Mouse (Mus musculus) midbrain, embryonic 16.5 days (tissue): Measurements from ENCODE around the gene Arfip1. TPM values are rescaled to one million over a fixed set of nuclear protein-coding genes. Genes with fewer than 3 reads are reported as not detected.

Experiments used
- ATAC-seq: fragments of 200-750 bp; cut with Nextera tagmentation; 2 replicates; pipeline ENCODE4 v1.8.0; 2017; ENCODE audit warnings: moderate TSS enrichment
- H3K27ac ChIP-seq: fragments of 300-500 bp; sonication (generic); 2 replicates; pipeline ENCODE4 v1.5.1; 2014; ENCODE audit warnings: mild to moderate bottlenecking, low read length, mixed read lengths
- H3K27me3 ChIP-seq: fragments of 300-500 bp; sonication (generic); 2 replicates; pipeline ENCODE4 v1.6.1; 2014; ENCODE audit warnings: low read depth, low read length, mixed read lengths; ENCODE audit not compliant: control insufficient read depth, insufficient read depth
- H3K36me3 ChIP-seq: fragments of 300-500 bp; sonication (generic); 2 replicates; pipeline ENCODE4 v1.6.1; 2014; ENCODE audit warnings: mild to moderate bottlenecking, low read length, moderate library complexity, mixed read lengths; ENCODE audit not compliant: control insufficient read depth, insufficient read depth
- H3K4me1 ChIP-seq: fragments of 300-500 bp; sonication (generic); 2 replicates; pipeline ENCODE4 v1.6.1; 2014; ENCODE audit warnings: mild to moderate bottlenecking, low read length, mixed read lengths; ENCODE audit not compliant: control insufficient read depth, insufficient read depth
- H3K4me2 ChIP-seq: fragments of 300-500 bp; sonication (generic); 2 replicates; pipeline ENCODE4 v1.6.1; 2014; ENCODE audit warnings: mild to moderate bottlenecking, low read length, mixed read lengths
- H3K4me3 ChIP-seq: fragments of 300-500 bp; sonication (generic); 2 replicates; pipeline ENCODE4 v1.5.1; 2014; ENCODE audit warnings: low read depth, mild to moderate bottlenecking, low read length, moderate library complexity, mixed read lengths
- H3K9ac ChIP-seq: fragments of 300-500 bp; sonication (generic); 2 replicates; pipeline ENCODE4 v1.6.1; 2014; ENCODE audit warnings: low read depth, low read length, mixed read lengths
- H3K9me3 ChIP-seq: fragments of 300-500 bp; sonication (generic); replicated peaks from 2 replicates; pipeline ENCODE4 v1.6.1; 2014; ENCODE audit warnings: mild to moderate bottlenecking, low read length, mixed read lengths; ENCODE audit not compliant: control insufficient read depth, poor library complexity, severe bottlenecking
- WGBS: fragments of 180-500 bp; shearing (Covaris S2); extraction: QIAGEN DNeasy Blood & Tissue Kit; methylation state at CpG from one replicate; pipeline ENCODE4 v1.1.7; 2014; 5-methylcytosine and 5-hydroxymethylcytosine counted together
- polyA plus RNA-seq: library from polyadenylated mRNA; unstranded; fragments of >200 nt; fragmentation: Nextera tagmentation; extraction: Ambion mirVana; gene quantifications from 2 replicates; pipeline ENCODE4 v1.2.1, GENCODE M21; 2015

Arfip1 gene
- polyA plus RNA-seq, 1 experiment from 2014 or later = 22.1 TPM

DNA sequence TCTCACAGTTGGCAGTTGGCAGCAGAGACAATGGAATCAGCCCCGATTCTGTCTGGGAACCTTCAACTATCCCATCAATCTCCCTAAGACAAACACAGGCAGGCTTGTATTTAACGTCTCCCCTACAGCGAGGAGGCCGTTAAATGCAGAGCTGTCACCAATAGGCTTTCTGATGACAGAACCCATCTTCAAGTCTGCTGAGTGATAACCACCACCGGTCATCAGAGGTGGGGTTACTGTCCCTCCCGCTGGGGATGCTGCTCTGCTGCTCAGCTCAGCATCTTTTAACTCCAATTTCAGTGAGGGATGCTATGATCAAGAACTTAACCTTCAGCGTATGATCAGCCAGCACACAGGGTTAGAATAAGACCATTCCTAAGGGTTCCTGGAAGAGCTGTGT, 104.2 kb downstream of the Arfip1 start:
- no peak overlapping the region for H3K9ac ChIP-seq
- 10% methylated on average over 7 of the region's 7 CpGs for WGBS
- peak overlapping the region; percentile 94 for H3K4me2 ChIP-seq
- no peaks in the 10 kb centered on the region for H3K36me3 ChIP-seq
- no peak overlapping the region; the same call in 1 of the 2 replicates for H3K4me3 ChIP-seq
- no peaks in the 10 kb centered on the region for H3K9me3 ChIP-seq
- H3K4me1 ChIP-seq = peaks cover 20% of the 10 kb centered on the region
- H3K27ac ChIP-seq = no peak overlapping the region
- no peak for ATAC-seq
- peaks cover 29% of the 10 kb centered on the region for H3K27me3 ChIP-seq

DNA sequence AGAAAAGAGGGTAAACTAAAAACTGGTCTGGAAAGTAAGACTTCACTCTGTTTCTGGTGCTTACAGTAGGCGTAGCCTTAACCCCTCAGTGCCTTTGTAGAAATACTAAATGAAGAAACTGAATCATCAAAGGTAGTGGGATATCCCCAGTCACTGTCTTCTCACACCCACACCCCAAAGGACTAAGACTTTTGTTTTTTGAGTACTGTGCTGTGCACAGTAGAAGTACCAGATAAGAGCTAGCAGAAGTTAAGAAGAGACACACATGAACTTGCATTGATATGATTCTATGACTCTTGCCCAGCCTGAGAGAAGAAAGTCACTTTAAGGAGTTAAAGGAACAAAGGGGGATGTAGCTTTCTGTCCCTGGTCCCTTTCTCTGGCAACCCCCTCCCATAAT, 104.9 kb downstream of the Arfip1 start:
- no peak overlapping the region for H3K4me3 ChIP-seq
- H3K36me3 ChIP-seq = no peaks in the 10 kb centered on the region
- ATAC-seq = no peak
- H3K27ac ChIP-seq = no peak overlapping the region
- no peak overlapping the region for H3K9ac ChIP-seq
- H3K27me3 ChIP-seq = peaks cover 26% of the 10 kb centered on the region
- H3K9me3 ChIP-seq = no peaks in the 10 kb centered on the region
- 86% methylated on average over 1 of the region's 1 CpGs for WGBS
- H3K4me1 ChIP-seq = peaks cover 23% of the 10 kb centered on the region
- no peak overlapping the region for H3K4me2 ChIP-seq

DNA sequence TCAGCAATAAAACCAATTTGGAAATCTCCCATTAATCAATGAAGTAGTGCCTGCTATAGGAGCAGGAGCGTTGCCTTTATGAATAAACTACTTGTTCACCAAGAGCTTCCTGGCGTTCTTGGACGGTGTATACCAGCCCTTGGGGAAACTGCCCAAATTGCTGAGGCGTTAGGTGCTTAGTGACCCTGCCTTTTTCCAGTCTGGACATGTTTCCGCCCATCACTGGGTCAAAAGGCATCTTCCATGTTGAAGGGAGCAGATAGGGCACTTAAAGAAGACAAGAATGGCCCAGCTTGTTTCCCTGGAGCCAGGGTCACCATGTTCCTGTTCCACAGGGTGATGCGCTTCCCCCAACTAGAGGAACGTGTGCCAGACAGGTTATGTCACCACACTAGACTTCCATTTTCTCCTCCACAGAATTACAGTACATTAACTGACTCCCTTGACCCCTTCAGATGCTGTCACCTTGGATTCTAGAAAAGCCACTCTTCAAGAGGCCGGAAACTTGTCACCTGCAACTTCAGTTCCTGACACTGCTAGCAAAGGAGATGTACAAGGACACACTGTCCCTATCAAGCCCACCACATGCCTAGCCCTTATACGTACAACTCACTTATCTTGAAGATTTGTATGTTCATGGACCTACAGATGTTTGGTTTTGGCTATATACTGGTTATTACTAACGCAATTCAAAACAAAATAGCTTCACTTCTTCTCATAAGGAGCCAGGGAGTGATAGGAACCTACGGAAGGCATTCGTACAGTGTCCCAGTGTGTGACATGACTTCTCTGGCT, 107.2 kb downstream of the Arfip1 start:
- 92% methylated on average over 12 of the region's 12 CpGs for WGBS

DNA sequence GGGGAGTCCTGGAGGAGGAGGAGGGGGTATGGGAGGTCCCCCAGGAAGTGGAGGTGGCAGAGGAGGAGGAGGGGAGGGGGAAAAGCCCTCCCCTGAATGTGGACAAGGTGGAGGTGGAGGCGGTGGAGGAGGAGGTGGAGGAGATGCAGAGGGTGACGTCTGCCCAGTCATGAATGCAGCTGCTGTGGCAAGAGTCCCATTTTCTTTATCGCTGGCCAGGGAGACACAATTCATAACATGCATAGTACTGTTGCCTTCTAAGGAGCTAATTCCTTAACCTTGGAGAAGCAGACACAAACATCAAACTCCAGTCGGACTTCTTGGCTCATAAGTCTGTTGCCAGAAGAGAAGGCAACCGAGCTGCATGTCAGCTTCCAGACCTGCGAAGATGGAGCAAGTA, 108.0 kb downstream of the Arfip1 start:
- no peak overlapping the region for H3K4me2 ChIP-seq
- H3K36me3 ChIP-seq = 0 out of 2 replicates have a peak, but pooled peaks cover 2% of the 10 kb centered on the region
- no peak for ATAC-seq
- WGBS = 90% methylated on average over 6 of the region's 6 CpGs
- H3K27me3 ChIP-seq = peaks cover 16% of the 10 kb centered on the region
- H3K4me1 ChIP-seq = peaks cover 18% of the 10 kb centered on the region
- H3K27ac ChIP-seq = no peak overlapping the region
- no peak overlapping the region for H3K4me3 ChIP-seq
- no peak overlapping the region for H3K9ac ChIP-seq
- H3K9me3 ChIP-seq = no peaks in the 10 kb centered on the region

More for the DNA sequence above, 107.2 kb downstream of the Arfip1 start:
- H3K4me1 ChIP-seq = peaks cover 20% of the 10 kb centered on the region
- H3K9ac ChIP-seq = no peak overlapping the region
- peaks cover 16% of the 10 kb centered on the region for H3K27me3 ChIP-seq
- no peak overlapping the region for H3K4me2 ChIP-seq
- no peak overlapping the region for H3K27ac ChIP-seq
- H3K4me3 ChIP-seq = no peak overlapping the region
- H3K36me3 ChIP-seq = no peaks in the 10 kb centered on the region
- no peak for ATAC-seq
- H3K9me3 ChIP-seq = no peaks in the 10 kb centered on the region

DNA sequence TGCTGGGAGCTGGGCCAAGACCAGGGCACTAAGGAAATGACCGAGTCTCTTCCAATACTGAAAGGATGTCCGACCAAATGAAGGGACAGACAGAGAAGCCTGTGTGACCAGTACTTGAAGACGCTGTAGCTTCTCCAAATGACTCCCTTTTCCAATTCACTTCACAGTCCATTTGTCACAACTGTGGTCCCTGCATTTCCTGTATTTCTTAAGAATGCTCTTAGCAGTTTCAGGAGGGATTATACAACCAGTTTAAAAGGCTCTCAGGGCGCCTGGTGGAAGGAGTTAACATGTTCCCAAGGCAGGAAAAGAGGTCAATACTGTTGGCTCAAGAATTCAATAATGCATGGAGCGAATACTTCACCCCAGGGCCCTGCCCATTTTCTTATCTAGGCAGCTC, 109.5 kb downstream of the Arfip1 start:
- ATAC-seq = no peak
- H3K9me3 ChIP-seq = no peaks in the 10 kb centered on the region
- H3K9ac ChIP-seq = no peak overlapping the region
- H3K4me2 ChIP-seq = no peak overlapping the region
- 0 out of 2 replicates have a peak, but pooled peaks cover 2% of the 10 kb centered on the region for H3K36me3 ChIP-seq
- peaks cover 10% of the 10 kb centered on the region for H3K27me3 ChIP-seq
- no peak overlapping the region for H3K4me3 ChIP-seq
- no peak overlapping the region for H3K27ac ChIP-seq
- peaks cover 6% of the 10 kb centered on the region; the same call in 1 of the 2 replicates for H3K4me1 ChIP-seq
- WGBS = 66% methylated on average over 5 of the region's 5 CpGs

DNA sequence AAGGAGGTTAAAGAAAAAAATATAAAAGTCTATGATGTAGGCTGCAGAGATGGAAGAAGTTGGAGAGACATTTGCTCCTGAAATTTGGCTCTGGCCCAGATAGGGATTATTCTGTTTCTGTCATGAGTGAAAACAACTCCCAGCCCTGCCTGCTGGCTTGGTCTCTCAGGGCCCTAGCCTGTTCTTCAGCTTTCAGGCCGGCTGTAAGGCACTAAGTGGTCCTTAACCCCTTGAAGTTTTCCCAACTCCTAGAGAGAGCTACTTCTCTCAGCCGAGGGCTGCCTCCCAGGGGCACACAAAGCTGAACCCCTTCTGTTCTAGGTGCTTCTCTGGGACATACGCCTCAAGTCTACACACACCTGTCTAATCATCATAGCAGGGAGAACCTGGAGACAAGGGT, 109.9 kb downstream of the Arfip1 start:
- H3K36me3 ChIP-seq = 0 out of 2 replicates have a peak, but pooled peaks cover 2% of the 10 kb centered on the region
- WGBS = 50% methylated on average over 3 of the region's 3 CpGs
- ATAC-seq = 0 out of 2 replicates have a peak, but pooled peaks have one; percentile 34

DNA sequence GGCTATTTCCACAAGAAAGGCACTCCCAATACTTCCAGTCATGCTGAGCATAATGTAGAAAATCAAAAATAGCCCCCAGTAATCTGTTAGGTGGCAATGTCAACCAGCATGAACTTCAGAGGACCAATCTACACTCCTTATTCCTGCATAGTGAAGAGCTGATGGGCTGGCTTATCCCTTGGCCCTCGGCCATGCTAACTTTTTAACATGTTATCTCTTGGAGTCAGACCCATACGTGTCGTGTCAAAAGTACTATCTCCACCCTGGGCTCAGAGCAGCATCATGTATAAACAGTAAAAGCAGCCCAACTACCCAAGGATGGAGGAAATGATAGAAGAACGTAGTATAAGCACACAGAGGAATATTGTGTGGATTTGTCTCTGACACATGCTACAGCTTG, 111.3 kb downstream of the Arfip1 start:
- Histone ChIP-seq H3K36me3 (0 out of 2 replicates have a peak, but pooled peaks cover 2% of the 10 kb centered on the region), H3K27me3 (no peaks in the 10 kb centered on the region; the same call in 1 of the 2 replicates), H3K9me3 (no peaks in the 10 kb centered on the region), H3K9ac (no peak overlapping the region), H3K4me3 (no peak overlapping the region), H3K27ac (no peak overlapping the region), H3K4me2 (no peak overlapping the region), H3K4me1 (peaks cover 6% of the 10 kb centered on the region; the same call in 1 of the 2 replicates)
- 89% methylated on average over 4 of the region's 4 CpGs for WGBS
- ATAC-seq = no peak

More for the DNA sequence above, 109.9 kb downstream of the Arfip1 start:
- Histone ChIP-seq H3K9me3 (no peaks in the 10 kb centered on the region), H3K4me3 (no peak overlapping the region), H3K4me1 (peaks cover 6% of the 10 kb centered on the region; the same call in 1 of the 2 replicates), H3K27me3 (peaks cover 5% of the 10 kb centered on the region), H3K4me2 (no peak overlapping the region), H3K9ac (no peak overlapping the region), H3K27ac (no peak overlapping the region)

DNA sequence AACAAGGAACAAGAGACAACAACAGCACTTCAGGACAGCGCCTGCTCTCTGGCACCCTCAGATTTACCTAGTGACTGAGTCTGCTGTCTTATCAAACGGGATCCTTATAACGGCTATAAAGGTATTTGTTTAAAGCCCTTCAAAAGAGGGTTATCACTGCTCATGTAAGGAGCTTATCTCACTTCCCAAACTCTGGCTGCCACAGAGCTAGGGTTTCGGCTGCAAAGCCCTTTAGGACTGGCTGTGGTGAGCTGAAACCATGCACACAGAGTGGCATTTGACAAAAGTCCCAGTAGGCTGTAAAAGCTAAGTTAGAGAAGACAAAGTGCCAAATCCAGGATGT, 114.3 kb downstream of the Arfip1 start:
- Histone ChIP-seq H3K9ac (no peak overlapping the region), H3K4me2 (no peak overlapping the region), H3K36me3 (0 out of 2 replicates have a peak, but pooled peaks cover 2% of the 10 kb centered on the region), H3K27me3 (no peaks in the 10 kb centered on the region), H3K4me1 (peaks cover 2% of the 10 kb centered on the region; the same call in 1 of the 2 replicates), H3K27ac (no peak overlapping the region), H3K4me3 (no peak overlapping the region), H3K9me3 (no peaks in the 10 kb centered on the region)
- 21% methylated on average over 4 of the region's 4 CpGs for WGBS
- no peak for ATAC-seq

DNA sequence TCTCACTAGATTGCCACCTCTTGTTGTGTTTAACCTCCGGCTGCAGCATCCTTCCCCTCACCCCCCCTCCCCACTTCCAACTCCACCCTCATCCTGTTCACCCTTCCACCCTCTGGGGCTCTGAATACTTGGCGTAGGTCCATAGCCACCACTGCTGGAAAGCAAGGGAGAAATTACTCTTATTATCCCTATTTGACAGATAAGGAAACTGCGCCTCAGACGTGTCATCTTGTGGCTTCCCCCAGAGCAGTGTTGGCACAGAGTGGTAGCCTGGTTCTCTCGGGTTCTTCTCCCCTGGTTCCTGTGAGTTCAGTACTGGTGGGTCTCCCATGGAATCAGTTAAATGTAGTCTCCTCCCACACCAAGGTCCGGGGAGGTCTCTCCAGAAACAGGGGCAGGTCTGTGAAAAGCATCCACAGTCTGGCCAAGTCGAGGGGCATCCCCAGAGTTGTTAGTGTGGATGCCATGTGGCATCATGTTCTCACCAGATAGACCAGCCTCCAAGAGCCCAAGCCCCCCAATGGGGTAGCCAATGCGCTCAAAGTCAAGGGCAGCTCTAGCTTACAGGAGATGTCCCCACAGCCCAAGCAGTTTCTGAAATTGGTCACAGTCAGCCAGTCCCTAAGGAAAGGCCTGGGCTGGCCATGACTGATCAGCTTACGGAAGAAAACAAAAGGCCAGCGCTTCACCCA, 114.9 kb downstream of the Arfip1 start:
- no peak for ATAC-seq
- Histone ChIP-seq H3K4me2 (no peak overlapping the region), H3K9ac (no peak overlapping the region), H3K4me3 (no peak overlapping the region), H3K27me3 (no peaks in the 10 kb centered on the region), H3K9me3 (no peaks in the 10 kb centered on the region), H3K27ac (no peak overlapping the region), H3K36me3 (0 out of 2 replicates have a peak, but pooled peaks cover 2% of the 10 kb centered on the region), H3K4me1 (no peaks in the 10 kb centered on the region; the same call in 1 of the 2 replicates)
- 55% methylated on average over 10 of the region's 10 CpGs for WGBS
